Mouse (Mus musculus) hindlimb bud, embryonic 11.5 days (tissue): ENCODE data around the gene Zfp668.

Source experiments
- DNase-seq: peaks from one replicate; pipeline ENCODE4 v3.0.0-alpha.2; 2012; ENCODE audit warnings: low read depth, low spot score; ENCODE audit errors: extremely low spot score

Zfp668 gene

DNA sequence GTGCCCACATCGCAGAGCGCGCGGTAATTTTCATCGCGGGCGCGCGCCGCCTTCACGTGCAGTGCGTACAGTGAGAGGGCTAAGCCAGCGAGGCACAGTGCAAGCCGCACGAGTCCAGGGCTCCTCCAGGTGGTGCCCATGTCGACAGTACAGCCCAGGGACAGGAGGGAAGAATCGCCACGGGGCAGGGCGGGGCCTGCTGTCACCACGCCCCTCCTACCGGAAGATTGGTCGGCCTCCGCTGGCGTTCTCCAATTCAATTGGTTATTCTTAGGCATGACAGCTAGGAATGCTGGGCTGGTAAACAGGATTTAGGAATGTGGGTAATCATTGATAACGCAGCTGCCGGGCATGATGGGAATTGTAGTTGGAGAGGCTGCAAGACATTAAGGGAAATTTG, 18.8 kb upstream of the Zfp668 start, which contains the start of the genes Gm21974 and Vkorc1:
Gm21974 (minus strand) TSS at position 13 of the 400 bp plus-strand sequence.
Vkorc1 (minus strand) TSS at position 176 of the 400 bp plus-strand sequence.
- DNase-seq = peak; percentile 85

DNA sequence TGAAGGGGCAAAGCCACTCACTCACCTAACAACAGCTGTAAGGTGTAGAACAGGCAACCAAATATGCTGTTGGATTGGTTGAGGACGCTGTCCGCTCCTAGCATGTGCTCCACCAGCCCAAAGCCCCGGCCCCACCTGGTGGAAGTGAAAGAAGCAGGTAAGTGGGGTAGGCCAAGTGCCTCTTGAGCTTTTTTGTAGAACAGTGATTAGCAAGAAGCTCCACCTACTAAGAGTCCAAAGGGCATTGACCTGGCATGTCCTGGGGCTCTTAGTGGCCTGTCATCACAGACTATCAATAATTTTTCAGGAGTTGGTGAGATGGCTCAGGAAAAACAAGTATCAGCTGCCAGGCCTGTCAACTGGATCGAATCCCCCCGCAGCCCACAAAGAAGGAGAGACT, 17.9 kb upstream of the Zfp668 start:
- no peak for DNase-seq

DNA sequence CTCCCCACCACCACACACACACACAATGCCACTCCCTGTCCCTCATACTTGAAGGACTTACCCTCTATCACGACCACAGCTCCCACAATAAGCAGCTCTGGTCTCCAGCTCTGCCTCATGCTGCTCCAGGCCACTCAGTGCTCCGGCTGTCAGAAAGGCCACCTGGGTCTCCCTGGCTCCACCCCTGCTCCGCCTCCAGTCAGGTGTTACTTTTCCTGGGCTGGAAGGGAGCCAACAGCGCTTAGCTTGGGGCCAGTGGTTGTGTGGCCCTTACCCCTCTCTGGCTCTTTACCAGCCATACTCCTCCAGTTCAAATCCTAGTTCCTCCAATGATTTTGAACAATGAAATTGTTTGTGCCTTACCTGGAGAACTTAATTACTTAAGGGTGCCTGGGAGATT, 14.2 kb upstream of the Zfp668 start, which contains the start of gene Prss53:
Prss53 (minus strand) TSS at position 173 of the 400 bp plus-strand sequence.
- no peak for DNase-seq

DNA sequence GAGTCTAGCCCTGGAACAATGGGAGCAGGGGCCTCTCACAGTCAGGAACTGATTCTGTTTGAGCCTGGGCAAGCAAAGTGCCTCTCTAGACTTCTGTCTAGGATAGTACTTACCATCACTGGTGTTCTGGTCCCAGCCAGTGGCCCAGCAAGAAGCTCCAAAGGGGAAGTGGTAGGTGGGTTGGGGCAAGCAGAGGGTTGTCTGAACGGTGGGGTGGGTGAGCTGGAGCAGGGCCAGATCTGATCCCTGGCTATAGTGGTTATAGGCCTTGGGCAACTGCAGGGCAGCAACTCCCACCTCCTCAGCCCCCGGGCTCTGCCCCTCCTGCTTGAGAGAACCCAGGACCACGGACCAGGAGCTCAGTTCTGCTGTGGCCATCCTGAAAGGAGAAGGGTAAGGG, 12.2 kb upstream of the Zfp668 start:
- DNase-seq = no peak

DNA sequence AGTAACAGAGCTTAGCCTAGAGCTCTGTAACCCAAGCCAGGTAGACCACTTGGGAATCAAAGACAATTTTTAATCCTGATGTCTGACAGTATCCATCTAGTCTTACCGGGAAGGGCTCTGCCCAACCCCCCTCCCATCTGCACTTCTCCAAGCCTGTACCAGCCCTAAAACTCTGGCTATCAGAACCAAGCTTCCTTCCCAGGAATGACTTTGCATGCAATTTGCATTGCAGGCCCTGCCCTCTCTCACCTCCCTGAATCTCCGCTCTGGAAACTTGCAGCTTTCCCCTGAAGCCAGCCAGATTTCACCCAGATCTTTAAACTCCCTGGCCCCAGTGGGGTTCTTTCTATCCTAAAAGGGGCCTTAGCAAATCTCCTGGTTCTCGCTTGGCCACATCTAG, 11.2 kb upstream of the Zfp668 start:
- DNase-seq = no peak

DNA sequence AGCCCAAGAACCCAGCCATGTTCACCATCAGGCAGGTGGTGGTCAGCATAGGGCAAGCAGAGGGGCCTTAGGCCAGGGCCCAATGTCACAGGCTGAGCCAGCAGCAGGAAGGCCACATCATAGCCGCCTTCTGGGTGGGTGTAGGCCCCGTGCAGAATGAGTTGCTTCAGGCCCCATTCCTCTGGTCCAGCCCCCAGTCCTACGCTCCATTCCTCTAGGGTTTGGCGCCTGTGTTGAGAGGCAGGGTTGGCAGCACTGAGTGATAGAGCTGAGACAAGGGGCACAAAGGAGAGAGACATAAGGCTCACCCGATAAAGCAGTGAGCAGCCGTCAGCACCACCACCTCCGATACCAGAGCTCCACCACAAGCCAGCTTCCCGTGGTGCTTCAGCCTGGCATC, 10.6 kb upstream of the Zfp668 start:
- DNase-seq = no peak

DNA sequence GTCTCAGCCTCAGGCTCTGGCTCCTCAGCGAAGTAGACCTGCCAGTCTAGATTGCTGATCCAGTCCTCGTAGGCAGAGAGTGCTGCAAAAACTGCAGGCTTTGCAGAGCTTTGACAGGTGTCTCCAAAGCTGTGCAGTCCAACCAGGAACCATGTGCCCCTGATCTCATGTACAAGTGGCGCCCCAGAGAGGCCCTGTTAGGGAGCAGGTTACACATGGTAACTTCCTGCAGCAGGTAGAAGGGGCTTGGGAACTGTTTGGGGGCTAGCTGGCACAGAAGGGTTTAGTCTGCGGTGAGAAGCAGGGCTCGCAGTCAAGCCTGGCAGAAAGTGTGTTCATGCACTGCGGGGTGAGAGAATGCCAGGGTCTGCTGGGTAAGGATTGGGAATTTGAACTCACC, 9.9 kb upstream of the Zfp668 start:
- DNase-seq = no peak

DNA sequence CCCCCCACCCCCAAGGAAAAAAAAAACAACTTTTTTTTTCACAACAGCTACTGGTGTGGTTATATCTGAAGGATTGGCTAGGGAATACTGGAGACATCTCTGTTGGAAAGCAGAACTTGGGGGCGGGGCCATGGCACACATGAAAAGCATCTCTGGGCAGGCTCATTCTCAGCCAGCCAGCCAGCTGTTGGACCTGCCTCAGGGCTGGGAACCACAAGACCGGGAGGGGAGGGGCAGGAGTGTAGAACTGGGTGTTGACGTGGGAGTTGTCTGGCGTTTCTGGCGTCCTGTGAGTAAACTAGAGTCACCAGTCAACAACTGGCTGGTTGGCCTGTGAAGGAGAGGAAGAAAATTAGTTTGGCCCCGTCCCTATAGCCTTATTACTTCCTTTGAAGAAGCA, 9.3 kb upstream of the Zfp668 start:
- no peak for DNase-seq

DNA sequence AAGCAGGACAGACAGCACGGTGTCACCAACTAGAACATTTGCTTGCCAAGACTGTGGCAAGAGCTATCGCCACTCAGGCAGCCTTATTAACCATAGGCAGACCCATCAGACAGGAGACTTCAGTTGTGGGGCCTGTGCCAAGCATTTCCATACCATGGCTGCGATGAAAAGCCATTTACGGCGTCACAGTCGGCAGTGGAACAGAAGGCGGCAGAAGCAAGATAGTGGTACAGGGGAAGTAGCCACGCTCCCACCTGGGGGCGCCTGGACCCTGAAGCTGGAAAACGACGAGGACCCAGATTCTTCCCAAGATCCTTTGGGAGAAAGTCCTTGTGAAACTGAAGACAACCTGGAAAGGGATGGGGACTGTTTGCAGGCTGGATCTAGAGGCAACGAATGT, 3.8 kb upstream of the Zfp668 start:
- DNase-seq = no peak

DNA sequence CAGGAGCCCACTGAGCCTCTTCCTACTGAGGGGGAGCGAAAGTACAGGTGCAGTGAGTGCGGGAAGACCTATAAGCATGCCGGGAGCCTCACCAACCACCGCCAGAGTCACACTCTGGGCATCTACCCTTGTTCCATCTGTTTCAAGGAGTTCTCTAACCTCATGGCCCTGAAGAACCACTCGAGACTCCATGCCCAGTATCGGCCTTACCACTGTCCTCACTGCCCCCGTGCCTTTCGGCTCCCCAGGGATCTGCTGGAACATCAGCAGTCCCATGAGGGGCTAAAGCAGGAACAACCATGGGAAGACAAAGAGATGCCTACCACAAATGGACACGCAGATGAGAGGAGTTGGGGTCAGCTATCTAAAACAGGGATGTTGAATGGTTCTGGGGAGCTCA, 2.7 kb upstream of the Zfp668 start:
- DNase-seq = no peak

DNA sequence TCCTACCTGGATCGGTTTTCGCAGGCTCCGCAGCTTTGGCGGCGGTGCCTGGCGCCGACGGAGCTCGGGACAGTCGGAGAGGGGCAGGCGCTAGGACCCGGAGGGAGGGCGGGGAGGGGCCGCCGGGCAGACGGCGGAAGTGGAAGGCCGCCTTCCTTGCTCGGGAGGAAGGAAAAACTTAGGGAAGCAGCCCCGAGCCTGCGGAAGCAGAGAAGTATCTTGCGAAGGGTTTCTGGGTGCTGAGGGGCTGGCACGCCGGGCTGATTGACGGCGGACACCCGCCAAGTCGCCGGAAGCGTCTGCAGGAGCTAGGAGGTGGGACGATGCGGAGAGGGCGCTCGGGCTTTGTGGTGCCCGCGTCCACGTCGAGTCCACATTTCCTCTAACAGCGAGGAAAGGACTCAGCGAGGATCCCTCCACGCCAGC, 574 bp downstream of the Zfp668 start, which contains the start of gene Zfp646:
Zfp646 (plus strand) TSS at position 181 of the 426 bp plus-strand sequence.
- peak; percentile 49 for DNase-seq

DNA sequence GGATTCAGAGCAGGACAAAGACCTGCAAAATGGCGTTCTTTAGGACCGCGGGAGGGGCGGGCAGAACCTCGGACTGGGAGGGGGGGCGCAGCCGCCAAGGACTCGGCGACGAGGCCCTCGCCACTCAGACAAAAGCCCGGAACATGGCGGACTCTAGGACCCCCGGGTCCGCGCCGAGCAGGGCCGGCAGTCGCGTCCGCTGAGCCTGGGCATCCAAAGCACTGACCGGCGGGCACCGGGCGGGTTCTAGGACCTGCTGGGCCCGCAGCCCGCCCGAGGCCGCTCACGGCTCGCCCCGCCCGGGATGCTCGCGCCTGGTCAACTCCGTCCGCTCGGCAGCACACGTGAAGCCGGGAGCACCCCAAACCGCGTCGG, 1.0 kb downstream of the Zfp668 start:
- peak; percentile 85 for DNase-seq

DNA sequence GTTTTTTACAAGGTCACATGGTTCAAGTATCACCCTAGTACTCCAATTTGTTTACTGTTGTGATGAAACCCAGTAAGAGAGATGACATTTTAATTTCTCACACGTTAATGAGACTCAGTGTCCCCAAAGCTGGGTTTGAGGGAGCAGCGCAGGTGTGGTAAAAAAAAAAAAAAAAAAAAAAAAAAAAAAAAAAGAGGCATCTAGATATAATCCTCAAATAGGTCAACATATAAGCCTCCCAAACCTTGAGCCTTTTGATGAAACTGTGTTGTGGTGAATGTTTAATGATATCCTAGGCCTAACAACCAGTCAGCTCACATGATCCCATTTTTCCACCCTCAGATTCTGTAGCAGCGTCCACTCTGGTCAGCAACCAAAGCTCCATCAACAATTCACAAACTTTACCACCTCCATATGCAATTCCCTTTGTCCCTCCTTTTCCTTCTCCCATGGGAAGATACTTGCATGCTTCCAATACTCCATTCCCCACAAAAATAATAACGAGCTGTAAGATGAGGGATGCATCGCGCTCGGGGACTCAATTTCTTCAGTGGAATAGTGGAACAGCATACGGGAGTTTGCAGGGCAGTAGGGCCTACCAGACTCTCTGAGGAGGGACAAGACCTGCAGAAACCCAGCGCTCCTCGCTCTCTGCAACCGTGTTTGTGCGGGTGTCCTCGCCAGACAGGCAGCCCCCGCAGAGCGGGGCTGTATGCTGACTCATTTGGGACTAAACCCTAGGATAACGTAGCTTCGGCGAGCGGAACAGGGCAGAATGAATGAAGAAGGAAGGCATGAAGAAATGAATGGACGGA, 1.6 kb downstream of the Zfp668 start:
- no peak for DNase-seq

DNA sequence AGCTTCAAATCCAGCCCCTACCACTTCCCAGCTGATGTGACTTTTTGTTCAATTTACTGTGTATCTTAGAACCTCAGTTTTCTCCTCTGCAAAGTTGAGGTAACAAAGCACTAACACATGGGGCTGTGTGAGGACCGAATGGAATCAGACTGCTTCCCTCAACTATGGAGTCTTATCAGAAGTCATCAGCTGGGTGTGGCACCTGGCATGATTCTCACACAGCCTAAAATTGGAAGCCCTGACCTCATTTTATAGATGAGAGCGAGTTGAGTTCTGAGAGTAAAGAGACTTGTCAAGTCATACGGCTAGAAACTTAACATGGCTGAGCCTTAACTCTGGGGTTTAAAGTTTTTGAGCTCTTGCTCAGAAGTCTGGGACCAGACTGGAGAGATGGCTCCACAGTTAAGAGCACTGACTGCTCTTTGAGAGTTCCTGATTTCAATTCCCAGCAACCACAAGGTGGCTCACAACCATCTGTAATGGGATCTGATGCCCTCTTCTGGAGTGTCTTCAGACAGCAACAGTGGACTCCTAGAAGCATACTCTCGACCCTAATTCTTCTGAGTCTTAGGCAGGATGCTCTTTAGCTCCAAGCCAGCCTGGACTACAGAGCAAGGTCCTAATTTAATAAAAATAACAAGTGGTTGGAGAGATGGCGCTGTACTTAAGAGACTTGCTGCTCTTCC, 6.3 kb downstream of the Zfp668 start:
- DNase-seq = no peak

DNA sequence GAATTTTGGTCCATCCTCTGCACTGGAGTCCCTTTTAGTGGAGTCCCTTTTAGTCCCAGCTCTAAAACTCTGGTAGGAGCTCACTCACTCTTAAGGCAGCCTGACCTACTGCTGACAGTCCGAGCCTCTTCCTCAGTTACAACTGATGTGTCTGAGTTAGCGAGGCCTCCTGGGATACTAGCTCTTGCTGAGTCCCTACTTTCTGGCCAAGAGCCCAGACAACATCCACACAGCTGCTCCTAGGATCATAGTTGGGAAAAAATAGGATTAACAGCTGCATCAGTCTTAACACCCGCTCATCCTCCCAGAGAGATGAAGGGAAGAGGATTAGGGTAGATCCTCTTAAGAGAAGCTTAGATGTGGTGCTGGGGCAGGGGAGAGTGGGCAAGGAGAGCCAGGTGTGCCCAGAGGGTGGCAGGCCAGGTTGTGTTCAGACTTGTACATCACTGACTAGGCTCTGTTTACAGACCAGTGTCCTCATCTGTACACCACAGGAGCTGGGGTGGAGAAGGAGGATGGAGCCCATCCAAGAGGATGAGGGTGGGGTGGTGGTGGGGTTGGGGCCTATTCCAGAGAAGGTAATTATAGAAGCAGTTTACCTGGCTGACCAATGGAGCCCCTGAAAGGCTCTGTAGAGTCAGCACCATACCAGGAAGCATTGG, 7.3 kb downstream of the Zfp668 start:
- no peak for DNase-seq

DNA sequence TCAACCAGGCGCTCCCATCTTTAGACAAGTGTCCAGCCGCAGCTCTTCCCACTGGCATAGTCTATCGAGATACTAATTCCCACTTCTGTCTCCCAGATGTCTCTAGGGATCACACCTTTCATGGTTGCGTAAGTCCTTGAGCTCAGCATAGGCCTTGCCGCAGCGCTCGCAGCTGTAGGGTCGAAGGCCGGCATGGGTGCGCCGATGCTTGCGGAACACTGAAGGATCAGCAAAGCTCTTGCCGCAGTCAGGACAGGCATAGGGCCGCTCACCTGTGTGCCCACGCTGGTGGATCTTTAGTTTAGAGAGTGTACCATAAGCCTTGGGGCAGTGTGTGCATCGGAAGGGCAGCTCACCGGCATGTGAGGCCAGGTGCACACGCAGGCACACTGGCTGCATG, 9.0 kb downstream of the Zfp668 start:
- DNase-seq = no peak

DNA sequence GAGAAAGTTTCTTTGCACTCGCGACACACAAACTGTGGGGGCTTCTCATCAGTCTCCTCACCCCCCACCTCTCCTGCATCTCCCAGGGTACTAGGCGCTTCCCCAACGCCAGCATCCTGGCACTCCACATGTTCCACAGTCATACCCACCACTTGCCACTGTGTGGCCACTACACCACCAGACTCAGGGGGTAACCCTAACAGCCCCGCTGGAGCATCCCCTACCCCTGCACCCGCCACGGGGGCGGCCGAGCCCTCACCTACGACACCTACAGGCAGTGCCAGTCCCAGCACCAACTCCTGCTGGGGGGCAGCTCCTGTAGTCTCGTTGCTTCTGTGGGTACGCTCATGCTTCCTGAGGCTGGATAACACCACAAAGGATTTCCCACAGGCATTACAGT, 10.2 kb downstream of the Zfp668 start:
- DNase-seq = no peak

DNA sequence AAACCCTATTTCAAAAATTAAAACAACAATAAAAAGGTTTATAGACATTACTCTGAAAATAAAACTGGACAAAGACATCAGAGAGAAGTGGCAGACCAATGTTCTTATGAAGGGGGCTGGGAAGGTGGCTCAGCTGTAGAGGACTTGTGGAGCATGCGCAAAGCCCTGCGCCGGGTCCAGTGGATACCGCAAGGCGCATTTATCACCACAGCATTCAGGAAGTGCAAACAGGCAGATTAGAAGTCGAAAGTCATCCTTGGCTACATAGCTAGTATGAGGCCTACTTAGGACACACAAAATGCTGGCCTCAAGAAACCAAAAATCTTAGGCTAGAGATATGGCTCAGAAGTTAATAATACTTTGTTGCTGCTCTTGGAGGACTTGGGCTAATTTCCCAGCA, 18.4 kb downstream of the Zfp668 start:
- DNase-seq = no peak

DNA sequence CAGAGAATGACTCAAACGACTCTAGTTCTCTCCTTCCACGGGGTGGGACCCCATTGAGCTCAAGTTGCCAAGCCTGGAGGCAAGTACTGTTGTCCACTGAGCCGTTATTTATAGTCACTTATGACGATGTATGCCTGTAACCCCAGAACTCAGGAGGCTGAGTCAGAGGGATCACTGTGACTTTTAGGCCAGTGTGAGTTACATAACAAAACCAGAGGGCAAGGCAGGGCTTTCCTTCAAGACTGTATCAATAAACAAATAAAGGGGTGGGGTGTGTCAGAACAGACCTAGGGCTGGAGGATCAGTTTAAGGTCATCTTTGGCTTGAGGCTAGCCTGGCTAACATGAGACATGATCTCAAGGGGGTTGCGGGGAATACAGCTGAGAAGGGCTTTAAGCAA, 25.7 kb downstream of the Zfp668 start:
- no peak for DNase-seq

DNA sequence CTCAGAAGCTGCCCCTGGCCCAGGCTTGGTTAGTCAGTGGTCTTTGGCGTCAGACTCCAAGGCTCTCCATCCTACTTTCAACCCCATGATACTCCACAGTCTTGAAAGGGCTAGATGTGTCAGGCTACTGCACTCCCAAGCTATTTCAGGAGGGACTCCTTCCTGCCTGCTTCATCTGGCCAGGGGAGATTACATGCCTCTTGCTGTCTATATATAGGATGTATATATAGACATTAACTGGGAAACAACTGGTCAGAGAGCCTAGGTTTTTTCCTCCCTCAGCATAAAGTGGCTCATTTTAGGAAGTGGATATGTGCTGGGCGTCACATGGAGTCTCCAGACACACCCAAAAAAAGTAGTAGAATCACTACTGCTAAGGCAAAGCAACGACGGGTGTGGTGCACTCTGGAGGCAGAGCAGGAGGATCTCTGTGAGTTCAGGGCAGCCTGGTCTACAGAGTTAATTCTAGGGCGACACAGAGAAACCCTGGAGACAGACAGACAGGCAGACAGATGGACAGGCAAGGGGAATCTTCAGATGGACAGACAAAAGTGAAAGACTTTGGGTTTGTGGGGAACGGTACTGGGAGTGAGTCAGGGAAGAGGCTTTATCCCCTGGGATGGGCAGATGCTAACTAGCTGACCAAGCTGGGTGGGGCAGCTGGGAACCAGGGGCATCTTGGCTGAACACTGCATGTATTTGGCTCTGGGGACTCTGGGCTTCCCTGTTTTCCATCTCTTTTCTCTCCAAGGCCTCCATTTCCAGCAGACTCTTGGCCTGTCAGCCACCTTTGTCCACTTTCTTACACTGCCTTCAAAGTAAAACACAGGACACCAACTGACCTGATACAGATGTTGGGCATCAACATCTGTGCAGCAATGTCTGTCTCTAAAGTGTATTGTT, 26.4 kb downstream of the Zfp668 start:
- no peak for DNase-seq
